Mouse (Mus musculus) MN1 (cell line): ENCODE data around the gene Ebf3.

ENCODE experiments used
- DNase-seq: peaks from one replicate; pipeline ENCODE4 v3.0.0-alpha.2; 2016; ENCODE audit warnings: low spot score

Gene Ebf3

DNA sequence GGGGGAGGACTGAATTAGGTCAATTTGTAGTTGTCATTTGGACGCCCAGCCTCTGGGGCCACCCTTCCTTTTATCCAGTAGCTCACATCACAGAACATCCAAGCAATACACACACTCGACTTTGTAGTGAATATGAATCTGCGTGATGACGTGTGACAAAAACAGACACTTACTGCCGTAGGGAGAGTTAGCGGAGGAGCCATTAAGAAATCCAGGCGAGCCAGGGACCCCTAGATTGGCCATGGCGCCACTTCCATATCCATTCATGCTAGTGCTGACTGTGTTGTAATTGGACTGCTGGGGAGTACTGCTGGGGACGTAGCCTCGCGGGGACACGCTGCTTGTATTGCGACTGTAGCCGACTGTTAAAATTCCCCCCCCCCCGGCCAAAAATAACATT lies 115.3 kb downstream of the Ebf3 start:
- no peak for DNase-seq

DNA sequence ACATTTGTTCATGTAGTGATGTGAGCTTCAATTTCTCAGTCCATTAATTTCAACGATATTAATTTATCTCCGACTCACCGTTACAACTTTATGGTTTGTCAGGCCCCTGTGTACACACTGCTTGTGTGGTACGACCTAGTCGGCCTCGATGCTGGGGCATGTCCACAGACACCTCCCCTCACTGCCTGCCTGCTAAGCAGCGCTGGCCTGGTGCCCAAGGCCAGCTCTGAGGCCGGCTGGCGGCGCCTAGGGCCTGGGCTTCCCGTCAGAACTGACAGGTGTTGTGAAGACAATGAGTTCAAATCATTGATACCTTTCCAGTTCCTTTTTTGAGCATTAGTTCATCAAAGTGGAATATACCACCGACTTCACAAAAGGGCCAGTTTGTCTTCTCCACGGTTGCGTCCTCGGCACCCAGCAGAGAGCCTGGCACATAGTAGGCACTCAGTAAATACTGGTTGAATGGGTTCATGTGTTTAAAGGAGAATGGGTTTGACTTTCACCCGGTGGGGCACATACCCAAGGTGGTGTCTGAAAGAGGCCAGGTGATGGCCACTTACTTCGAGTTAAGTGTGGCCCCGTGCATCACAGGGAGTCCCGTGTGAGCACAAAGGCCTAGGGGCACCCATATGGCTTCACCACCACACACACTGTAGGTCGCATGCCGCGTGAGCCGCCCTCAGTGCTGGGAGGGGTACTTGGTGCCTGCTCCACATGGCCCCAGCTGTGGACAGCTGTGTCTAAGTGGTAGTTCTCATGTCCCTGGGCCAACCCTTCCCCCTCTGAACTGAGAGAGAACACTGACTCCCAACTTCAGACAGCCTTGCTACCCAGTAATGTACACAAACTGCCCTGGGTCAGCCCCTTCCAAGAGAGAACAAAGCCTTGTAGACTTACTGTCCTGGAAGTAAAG lies 116.9 kb downstream of the Ebf3 start:
- no peak for DNase-seq

DNA sequence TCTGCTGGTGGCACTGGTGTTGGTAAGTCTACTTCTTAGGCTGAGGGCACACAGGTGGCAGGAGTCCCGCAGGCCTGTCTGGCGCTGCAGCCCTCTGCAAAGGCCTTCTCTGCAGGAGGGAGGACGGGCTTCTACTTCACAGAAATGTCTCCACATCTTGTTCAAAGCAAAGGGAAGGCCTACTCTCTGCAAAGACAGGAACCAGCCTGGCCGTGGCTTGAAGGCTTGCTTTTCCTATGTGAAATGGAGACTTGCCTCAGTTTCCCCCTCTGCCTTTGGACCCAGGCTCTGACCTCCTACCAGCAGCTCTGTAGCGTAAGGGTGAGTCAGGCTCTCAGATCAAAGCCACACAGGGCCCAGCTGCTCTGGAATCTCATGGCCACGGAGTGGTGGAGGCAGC lies 117.7 kb downstream of the Ebf3 start:
- no peak for DNase-seq

DNA sequence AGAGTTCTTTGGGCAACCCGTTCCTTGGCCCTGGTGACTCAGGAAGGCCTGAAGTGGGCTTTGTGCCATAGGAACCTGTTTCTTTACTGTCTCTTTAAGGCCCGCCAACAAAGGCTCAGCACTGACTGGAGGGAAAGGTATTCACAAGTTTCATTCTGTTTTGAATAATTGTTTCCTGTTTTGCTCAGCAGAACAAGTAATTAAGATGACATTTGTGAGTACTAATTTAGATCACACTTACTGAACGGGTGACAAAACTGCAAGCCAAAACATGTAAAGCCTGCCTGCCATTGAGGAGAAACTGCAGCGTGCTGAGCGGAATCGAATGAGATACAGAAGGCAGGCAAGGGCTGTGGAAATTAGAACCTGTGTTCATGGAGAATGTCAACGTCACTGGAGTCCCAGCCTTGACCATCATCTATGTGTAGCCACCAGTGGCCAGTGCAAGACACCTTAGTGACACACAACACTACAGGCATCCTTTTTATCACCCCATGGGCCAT lies 121.4 kb downstream of the Ebf3 start:
- DNase-seq = no peak

DNA sequence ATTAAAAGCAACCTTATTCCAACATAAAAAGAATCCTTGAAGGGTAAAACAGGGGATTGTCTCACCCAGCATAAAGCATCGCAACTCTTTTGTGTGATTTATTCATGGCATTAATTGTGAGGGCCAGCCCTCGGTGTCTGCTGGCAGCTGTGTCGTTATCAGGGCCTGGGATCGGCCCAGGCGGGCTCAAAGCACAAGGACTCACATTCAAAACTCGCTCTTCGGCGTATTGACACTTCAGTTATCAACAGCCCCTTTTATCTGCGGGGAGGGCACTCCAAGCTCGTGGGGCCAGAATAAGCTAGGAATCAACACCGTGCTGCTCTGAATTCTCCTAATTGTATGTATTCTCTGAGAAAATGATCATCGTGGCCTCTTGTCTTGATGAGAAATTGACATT lies 122.4 kb downstream of the Ebf3 start:
- no peak for DNase-seq

DNA sequence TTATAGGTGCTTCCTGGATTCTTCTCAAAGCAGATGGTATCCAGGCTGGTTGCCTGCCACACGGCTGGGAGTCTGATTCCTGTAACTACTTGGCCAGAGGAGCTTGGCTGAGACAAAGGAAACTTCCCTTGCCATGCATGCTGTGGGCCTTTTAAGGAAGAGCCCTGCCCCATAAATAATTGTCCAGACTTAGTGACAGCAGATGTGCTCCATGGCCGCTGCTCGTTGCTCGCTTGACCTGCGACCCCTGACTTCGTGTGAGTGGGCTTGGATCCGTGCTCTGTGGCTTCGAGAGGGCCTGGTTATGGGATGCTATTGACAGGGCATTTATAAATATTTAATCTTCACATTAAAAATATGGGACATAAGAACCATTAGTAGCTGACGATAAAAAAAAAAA lies 142.0 kb downstream of the Ebf3 start:
- DNase-seq = no peak

DNA sequence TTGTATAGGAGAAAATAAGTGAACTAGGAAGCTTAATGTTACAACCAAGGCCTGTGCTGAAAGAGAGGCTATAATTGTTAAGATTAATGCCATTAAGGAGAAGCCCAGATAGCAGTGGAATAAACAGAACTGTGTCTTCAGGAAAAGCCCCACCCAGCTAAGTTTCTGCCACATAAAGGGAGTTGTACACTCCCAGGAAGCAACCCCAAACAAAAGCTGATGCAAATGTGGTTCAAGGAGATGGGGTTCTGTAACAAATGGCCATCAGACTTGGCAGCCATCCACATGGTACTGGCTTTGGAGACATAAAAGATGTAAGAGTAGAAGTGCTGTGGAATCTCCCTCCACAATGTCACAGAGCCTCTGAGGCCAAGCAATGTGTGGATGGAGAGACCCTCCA lies 155.2 kb downstream of the Ebf3 start:
- DNase-seq = no peak

DNA sequence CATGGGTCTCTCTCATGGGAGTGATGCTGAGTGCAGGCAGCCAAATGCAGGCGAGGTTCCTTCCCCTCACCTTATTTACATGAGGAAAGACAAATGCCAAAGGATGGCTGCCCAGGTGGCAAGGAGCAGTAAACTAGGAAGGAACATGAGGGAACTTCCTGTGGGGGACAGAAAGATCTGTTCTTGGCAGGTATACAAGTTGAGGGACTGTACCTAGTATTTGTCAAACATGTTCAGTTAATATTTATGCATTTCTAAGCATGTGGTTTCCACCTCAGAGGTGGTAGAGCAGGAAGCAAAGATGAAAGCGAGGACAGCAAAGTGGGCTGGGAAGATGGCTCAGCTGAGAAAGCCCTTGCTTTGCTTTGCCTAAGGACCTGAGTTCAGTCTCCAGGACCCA lies 159.6 kb downstream of the Ebf3 start:
- DNase-seq = no peak

DNA sequence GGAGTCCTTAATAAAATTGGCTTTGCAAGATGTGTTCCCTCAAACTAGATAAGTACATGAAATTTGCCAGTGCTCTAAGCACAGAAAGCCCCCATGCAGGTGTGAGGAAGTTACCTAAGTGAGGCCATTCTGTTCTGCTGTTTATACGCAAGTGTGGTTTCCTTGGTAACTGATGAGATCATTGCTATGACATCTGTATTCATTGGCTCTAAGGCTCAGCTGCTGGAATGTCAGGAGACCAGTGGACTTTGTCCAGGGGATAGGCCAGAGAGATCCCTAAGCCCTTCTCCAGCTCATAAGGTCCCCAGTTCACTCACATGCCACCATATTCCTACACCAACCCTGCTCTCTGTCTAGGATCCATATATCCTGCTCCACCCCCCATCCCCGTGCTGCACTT lies 162.4 kb downstream of the Ebf3 start:
- DNase-seq = peak; percentile 20

DNA sequence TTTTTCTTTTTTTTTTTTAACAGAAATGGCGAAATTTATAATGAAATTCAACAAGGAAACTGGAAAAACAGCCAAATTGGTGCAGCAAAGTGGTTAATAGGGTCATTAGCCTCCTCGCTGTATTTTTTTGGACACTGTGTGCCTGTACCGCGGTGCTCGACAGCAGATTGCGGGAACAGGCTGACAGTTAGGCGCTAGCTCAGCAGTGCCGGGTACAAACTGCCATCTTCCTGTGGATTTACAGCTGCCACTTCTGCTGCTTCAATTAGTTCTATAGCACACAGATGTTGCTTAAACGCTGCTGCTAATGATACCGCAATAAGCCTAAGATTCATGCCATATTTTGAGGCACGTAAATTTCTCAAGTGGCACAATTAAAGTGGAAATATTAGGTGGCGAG lies 167.1 kb downstream of the Ebf3 start:
- no peak for DNase-seq
